ENCODE assay signal across 11 mouse cellular contexts in the genomic region with DNA sequence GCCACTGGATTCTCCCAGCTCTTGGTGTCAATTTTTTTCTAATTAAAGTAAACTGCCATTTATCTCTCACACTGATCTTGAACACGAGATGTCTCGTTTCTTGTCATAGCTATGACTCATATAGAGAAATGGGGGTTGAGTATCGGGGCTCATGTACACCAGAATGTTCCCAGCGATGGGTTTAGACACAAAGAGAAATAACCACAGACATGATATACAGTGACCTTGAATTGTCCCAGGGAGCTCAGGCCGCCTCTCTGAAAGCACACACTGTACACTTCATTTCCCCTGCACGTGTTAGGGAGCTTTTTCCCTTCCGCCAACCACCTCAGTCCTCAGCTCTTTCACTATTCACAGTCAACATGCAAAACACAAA.
A peak's percentile ranks its signal among the peaks of the same experiment; 100 is the strongest.
DNase-seq lines count a peak whose midpoint lies in the region; ATAC-seq and TF ChIP-seq lines count a peak whose summit lies in the region.
"Had no signal": no experiment of that assay in that cellular context is flagged by ENCODE, and none has a peak within 500 bp of the region (broad histone marks: within the 10 kb centered on the region; RNA-seq: fewer than 3 reads in every experiment).

No protein-coding gene starts in this region.

- TF ChIP-seq CTCF in midbrain, postnatal 0 days (IDR thresholded peaks at IDR 0.05), result no peak

- no peak overlapping the region for H3K4me3 ChIP-seq in heart, embryonic 10.5 days
- H3K4me3 ChIP-seq in megakaryocyte, embryonic 14.5 days (replicated peaks), result peak overlapping the region; percentile 71
- H3K4me3 ChIP-seq in midbrain, postnatal 0 days (ENCODE audit: low read depth, low read length), result no peak overlapping the region
- H3K4me3 ChIP-seq: forebrain, embryonic 13.5 days had no signal

- no peak overlapping the region for H3K9ac ChIP-seq in midbrain, postnatal 0 days (replicated peaks; ENCODE audit: low read length, poor library complexity, severe bottlenecking)
- H3K9ac ChIP-seq: forebrain, embryonic 13.5 days had no signal

- peak overlapping the region; percentile 77 for H3K27ac ChIP-seq in heart, embryonic 10.5 days
- H3K27ac ChIP-seq in midbrain, postnatal 0 days (ENCODE audit: low read depth, low read length), result no peak overlapping the region
- H3K27ac ChIP-seq: forebrain, embryonic 13.5 days had no signal

- ATAC-seq in megakaryocyte, adult 5-6 weeks (ENCODE audit: poor library complexity, severe bottlenecking), result no peak
- ATAC-seq in midbrain, postnatal 0 days (ENCODE audit: low FRiP score), result no peak
- ATAC-seq: forebrain, embryonic 13.5 days had no signal

- H3K4me1 ChIP-seq in heart, embryonic 10.5 days, result peaks cover 69% of the 10 kb centered on the region
- peaks cover 72% of the 10 kb centered on the region for H3K4me1 ChIP-seq in megakaryocyte, embryonic 14.5 days
- H3K4me1 ChIP-seq in midbrain, postnatal 0 days (ENCODE audit: insufficient read depth, low read length), result no peaks in the 10 kb centered on the region

- H3K27me3 ChIP-seq in heart, embryonic 10.5 days (ENCODE audit: insufficient read depth, poor library complexity, severe bottlenecking), result no peaks in the 10 kb centered on the region
- no peaks in the 10 kb centered on the region for H3K27me3 ChIP-seq in megakaryocyte, embryonic 14.5 days (replicated peaks)
- no peaks in the 10 kb centered on the region for H3K27me3 ChIP-seq in midbrain, postnatal 0 days (ENCODE audit: insufficient read depth, low read length)

- no peaks in the 10 kb centered on the region for H3K9me3 ChIP-seq in heart, embryonic 10.5 days
- H3K9me3 ChIP-seq in megakaryocyte, embryonic 14.5 days, result no peaks in the 10 kb centered on the region
- H3K9me3 ChIP-seq in midbrain, postnatal 0 days (ENCODE audit: low read length), result no peaks in the 10 kb centered on the region
- H3K9me3 ChIP-seq: forebrain, embryonic 13.5 days had no signal

- peaks cover 17% of the 10 kb centered on the region; the same call in 1 of the 2 replicates for H3K36me3 ChIP-seq in heart, embryonic 10.5 days
- H3K36me3 ChIP-seq in megakaryocyte, embryonic 14.5 days (replicated peaks; ENCODE audit: low read length), result peaks cover 33% of the 10 kb centered on the region
- H3K36me3 ChIP-seq in midbrain, postnatal 0 days (ENCODE audit: insufficient read depth, low read length), result no peaks in the 10 kb centered on the region

- DNase-seq in heart, embryonic 10.5 days (ENCODE audit: low spot score), result no peak
- no peak for DNase-seq in heart, postnatal 14 days
- peak; percentile 32 for DNase-seq in T-cell, adult 2 months (ENCODE audit: low spot score)
- peak; percentile 35 to 53 for DNase-seq in natural killer cell, adult 2 months (ENCODE audit: low spot score in 2 of 2)
- DNase-seq in midbrain, postnatal 0 days (ENCODE audit: low spot score), result no peak
- no peak for DNase-seq in retina, embryonic 14.5 days (ENCODE audit: low spot score)
- DNase-seq: gastrocnemius, postnatal 10 days; kidney, postnatal 14 days had no signal

- intact Hi-C loops in heart, postnatal 14 days (cut with DNase I), result loop anchor here (5.0 kb wide), 1 partner anchor 35 kb away; no protein-coding TSS in a partner anchor

- WGBS in heart, embryonic 10.5 days, result 64% methylated on average over 7 of the region's 7 CpGs
- 81% methylated on average over 7 of the region's 7 CpGs for WGBS in midbrain, postnatal 0 days

- no peak overlapping the region for H3K4me2 ChIP-seq in midbrain, postnatal 0 days (ENCODE audit: low read depth, low read length, poor library complexity, severe bottlenecking)
- H3K4me2 ChIP-seq: forebrain, embryonic 13.5 days had no signal

Comparison
In these comparisons a context has a peak if more than half of its experiments do, and no peak if none do; other contexts are left out.
1. DNase-seq: peak in T-cell, adult 2 months (single experiment) and natural killer cell, adult 2 months (2 of 2); none in heart, embryonic 10.5 days (single experiment), heart, postnatal 14 days (0 of 2), midbrain, postnatal 0 days (single experiment) and retina, embryonic 14.5 days (single experiment).